In the genomic region with DNA sequence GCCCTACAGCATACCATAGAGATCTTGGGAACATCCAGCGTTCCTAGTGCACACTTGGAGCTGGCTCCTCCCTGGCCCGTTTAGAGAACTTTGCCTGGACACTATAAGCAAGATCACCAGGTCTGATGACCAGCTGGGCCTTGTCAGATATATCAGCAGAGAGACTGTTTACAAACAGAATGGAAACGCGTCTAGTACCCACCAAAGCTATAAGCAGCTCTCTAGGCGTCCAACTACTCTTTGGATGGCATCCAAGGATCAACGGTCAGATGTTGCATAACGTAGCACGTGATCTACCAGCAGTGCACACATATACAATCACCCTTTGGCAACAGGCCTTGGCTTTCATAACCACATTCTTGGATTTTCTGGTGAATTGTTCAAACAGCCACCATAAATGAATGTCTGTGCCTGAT, we compare ENCODE assay signal across 8 mouse cellular contexts. TPM values are rescaled to one million over a fixed set of nuclear protein-coding genes. Genes with fewer than 3 reads are reported as not detected.
DNase-seq lines count a peak whose midpoint lies in the region; ATAC-seq and TF ChIP-seq lines count a peak whose summit lies in the region.

No protein-coding gene starts in this region.

- no peak overlapping the region for H3K27ac ChIP-seq in forebrain, embryonic 14.5 days (ENCODE audit: low read depth, low read length)
- no peak overlapping the region for H3K27ac ChIP-seq in forebrain, embryonic 10.5 days
- H3K27ac ChIP-seq in lung, embryonic 14.5 days (ENCODE audit: low read depth) = peak overlapping the region; percentile 87

- H3K4me3 ChIP-seq in forebrain, embryonic 14.5 days (ENCODE audit: low read depth, low read length) = no peak overlapping the region
- H3K4me3 ChIP-seq in forebrain, embryonic 10.5 days = no peak overlapping the region
- H3K4me3 ChIP-seq in lung, embryonic 14.5 days (ENCODE audit: low read depth, low read length) = no peak overlapping the region

- TF ChIP-seq CTCF in lung, embryonic 14.5 days (IDR thresholded peaks at IDR 0.05; ENCODE audit: low read depth) = no peak

- no peak overlapping the region for H3K4me2 ChIP-seq in forebrain, embryonic 14.5 days (ENCODE audit: low read length)
- no peak overlapping the region for H3K4me2 ChIP-seq in lung, embryonic 14.5 days

- no peak for ATAC-seq in forebrain, embryonic 14.5 days
- ATAC-seq in lung, embryonic 14.5 days (ENCODE audit: insufficient read depth) = peak; percentile 96

- 65% methylated on average over 8 of the region's 8 CpGs for WGBS in forebrain, embryonic 14.5 days
- 96% methylated on average over 8 of the region's 8 CpGs for WGBS in forebrain, embryonic 10.5 days
- WGBS in lung, embryonic 14.5 days = 29% methylated on average over 8 of the region's 8 CpGs

- H3K9me3 ChIP-seq in forebrain, embryonic 14.5 days (replicated peaks; ENCODE audit: control insufficient read depth, low read length) = no peaks in the 10 kb centered on the region
- H3K9me3 ChIP-seq in forebrain, embryonic 10.5 days = no peaks in the 10 kb centered on the region
- H3K9me3 ChIP-seq in lung, embryonic 14.5 days (ENCODE audit: low read depth, low read length) = no peaks in the 10 kb centered on the region

- H3K9ac ChIP-seq in forebrain, embryonic 14.5 days (ENCODE audit: low read length) = no peak overlapping the region
- H3K9ac ChIP-seq in lung, embryonic 14.5 days = no peak overlapping the region

- DNase-seq in forebrain, embryonic 14.5 days (ENCODE audit: low spot score) = peak; percentile 54
- DNase-seq in forebrain, embryonic 10.5 days (ENCODE audit: extremely low spot score, low spot score) = no peak
- peak; percentile 74 for DNase-seq in Muller cell, postnatal 12 days (ENCODE audit: inconsistent ontology term)
- DNase-seq in kidney, adult 11 months = peak; percentile 86
- peak; percentile 99 for DNase-seq in lung, embryonic 14.5 days
- DNase-seq in retina, postnatal 1 day = no peak
- no peak for DNase-seq in thymus, postnatal 4 days
- DNase-seq in right cerebral cortex, postnatal 14 days = no peak

- no peaks in the 10 kb centered on the region for H3K36me3 ChIP-seq in forebrain, embryonic 14.5 days (ENCODE audit: control insufficient read depth, insufficient read depth, low read length)
- H3K36me3 ChIP-seq in forebrain, embryonic 10.5 days (replicated peaks) = no peaks in the 10 kb centered on the region
- H3K36me3 ChIP-seq in lung, embryonic 14.5 days (ENCODE audit: insufficient read depth) = no peaks in the 10 kb centered on the region

- H3K27me3 ChIP-seq in forebrain, embryonic 14.5 days (replicated peaks; ENCODE audit: control insufficient read depth, insufficient read depth, low read length) = no peaks in the 10 kb centered on the region
- H3K27me3 ChIP-seq in forebrain, embryonic 10.5 days (ENCODE audit: poor library complexity, severe bottlenecking) = no peaks in the 10 kb centered on the region
- H3K27me3 ChIP-seq in lung, embryonic 14.5 days (ENCODE audit: insufficient read depth, low read length) = no peaks in the 10 kb centered on the region

- H3K4me1 ChIP-seq in forebrain, embryonic 14.5 days (ENCODE audit: control insufficient read depth, insufficient read depth, low read length) = peaks cover 3% of the 10 kb centered on the region; the same call in 1 of the 2 replicates
- peaks cover 27% of the 10 kb centered on the region for H3K4me1 ChIP-seq in forebrain, embryonic 10.5 days
- H3K4me1 ChIP-seq in lung, embryonic 14.5 days (ENCODE audit: insufficient read depth) = no peaks in the 10 kb centered on the region

RNA-seq across cellular contexts. Expression of gene Gclm, which starts 46.4 kb away (rescaled TPM):
- 34.7 and 36.7 TPM in 2 replicates for polyA plus RNA-seq in forebrain, embryonic 14.5 days (2014; fragmentation: Nextera tagmentation; extraction: Ambion mirVana)
- polyA plus RNA-seq in forebrain, embryonic 10.5 days (2016; fragmentation: Nextera tagmentation; extraction: Ambion mirVana) = 42.8 and 45.1 TPM in 2 replicates
- polyA plus RNA-seq in lung, embryonic 14.5 days (2014; fragmentation: Nextera tagmentation; extraction: Ambion mirVana) = 76.3 and 78.6 TPM in 2 replicates

Comparison
In these comparisons a context has a peak if more than half of its experiments do, and no peak if none do; other contexts are left out.
1. DNase-seq: peak in forebrain, embryonic 14.5 days (single experiment), Muller cell, postnatal 12 days (single experiment), kidney, adult 11 months (single experiment) and lung, embryonic 14.5 days (single experiment); none in forebrain, embryonic 10.5 days (single experiment), retina, postnatal 1 day (single experiment), thymus, postnatal 4 days (single experiment) and right cerebral cortex, postnatal 14 days (single experiment).